Mouse (Mus musculus): ENCODE data around the gene Tnrc6a. TPM values are rescaled to one million over a fixed set of nuclear protein-coding genes. Genes with fewer than 3 reads are reported as not detected.

The Tnrc6a gene
- polyA plus RNA-seq, 1 experiment from 2014 or later = 59.8 TPM

DNA sequence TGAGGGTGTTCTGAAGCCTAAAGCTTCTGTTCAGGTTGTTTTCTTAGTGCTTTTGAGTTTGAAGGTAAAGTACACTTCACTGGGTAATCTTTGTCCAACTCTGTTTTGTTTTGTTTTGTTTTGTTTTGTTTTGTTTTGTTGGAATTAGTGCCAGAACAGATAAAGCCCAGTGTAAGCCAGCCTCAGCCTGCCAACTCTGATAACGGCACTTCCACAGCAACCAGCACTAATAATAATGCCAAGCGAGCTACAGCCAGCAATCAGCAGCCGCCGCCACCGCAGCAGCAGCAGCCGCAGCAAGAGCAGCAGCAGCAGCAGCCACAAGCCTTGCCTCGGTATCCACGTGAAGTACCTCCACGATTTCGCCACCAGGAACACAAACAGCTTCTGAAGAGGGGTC lies 38.7 kb downstream of the Tnrc6a start:
- Histone ChIP-seq H3K9ac (replicated peaks; ENCODE audit: low read depth, low read length) (no peak overlapping the region), H3K4me3 (ENCODE audit: low read depth, low read length) (no peak overlapping the region), H3K27me3 (ENCODE audit: control insufficient read depth, insufficient read depth, low read length) (no peaks in the 10 kb centered on the region), H3K4me2 (replicated peaks; ENCODE audit: low read depth, low read length) (no peak overlapping the region), H3K36me3 (ENCODE audit: control insufficient read depth, insufficient read depth, low read length) (peaks cover 41% of the 10 kb centered on the region), H3K27ac (ENCODE audit: low read length) (no peak overlapping the region), H3K9me3 (ENCODE audit: control insufficient read depth, low read depth, low read length) (no peaks in the 10 kb centered on the region), H3K4me1 (ENCODE audit: control insufficient read depth, insufficient read depth, low read length) (no peaks in the 10 kb centered on the region)
- WGBS = 93% methylated on average over 10 of the region's 10 CpGs
- no peak for ATAC-seq (ENCODE audit: insufficient number of reproducible peaks, insufficient read depth, low FRiP score, low read depth)

DNA sequence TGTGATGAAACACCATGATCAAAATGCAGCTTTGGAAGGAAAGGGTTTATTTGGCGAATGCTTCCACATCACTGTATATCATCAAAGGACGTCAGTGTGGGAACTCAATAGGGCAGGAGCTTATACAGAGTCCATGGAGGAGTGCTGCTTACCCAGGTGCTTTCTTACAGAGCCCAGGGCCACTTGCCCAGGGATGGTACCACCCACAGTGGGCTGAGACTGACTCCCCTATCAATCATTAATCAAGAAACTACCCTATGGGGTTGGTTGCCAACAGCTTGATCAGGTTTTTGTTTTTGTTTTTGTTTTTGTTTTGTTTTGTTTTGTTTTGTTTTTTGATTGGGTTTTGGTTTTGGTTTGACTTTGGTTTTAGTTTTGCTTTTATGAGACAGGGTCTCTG lies 43.8 kb downstream of the Tnrc6a start:
- no peaks in the 10 kb centered on the region for H3K9me3 ChIP-seq (ENCODE audit: control insufficient read depth, low read depth, low read length)
- H3K4me1 ChIP-seq (ENCODE audit: control insufficient read depth, insufficient read depth, low read length) = no peaks in the 10 kb centered on the region
- no peak overlapping the region for H3K27ac ChIP-seq (ENCODE audit: low read length)
- WGBS = 87% methylated on average over 2 of the region's 2 CpGs
- no peak overlapping the region for H3K4me3 ChIP-seq (ENCODE audit: low read depth, low read length)
- H3K4me2 ChIP-seq (replicated peaks; ENCODE audit: low read depth, low read length) = no peak overlapping the region
- H3K36me3 ChIP-seq (ENCODE audit: control insufficient read depth, insufficient read depth, low read length) = peaks cover 78% of the 10 kb centered on the region
- H3K27me3 ChIP-seq (ENCODE audit: control insufficient read depth, insufficient read depth, low read length) = no peaks in the 10 kb centered on the region
- no peak for ATAC-seq (ENCODE audit: insufficient number of reproducible peaks, insufficient read depth, low FRiP score, low read depth)
- no peak overlapping the region for H3K9ac ChIP-seq (replicated peaks; ENCODE audit: low read depth, low read length)

- no peak for ATAC-seq (ENCODE audit: insufficient number of reproducible peaks, insufficient read depth, low FRiP score, low read depth)
- H3K9ac ChIP-seq (replicated peaks; ENCODE audit: low read depth, low read length) = no peak overlapping the region
- no peaks in the 10 kb centered on the region for H3K27me3 ChIP-seq (ENCODE audit: control insufficient read depth, insufficient read depth, low read length)
- no peak overlapping the region for H3K27ac ChIP-seq (ENCODE audit: low read length)
- no peaks in the 10 kb centered on the region for H3K9me3 ChIP-seq (ENCODE audit: control insufficient read depth, low read depth, low read length)
- H3K4me3 ChIP-seq (ENCODE audit: low read depth, low read length) = no peak overlapping the region
- peaks cover 72% of the 10 kb centered on the region for H3K36me3 ChIP-seq (ENCODE audit: control insufficient read depth, insufficient read depth, low read length)
- WGBS = 95% methylated on average over 2 of the region's 2 CpGs
- no peak overlapping the region for H3K4me2 ChIP-seq (replicated peaks; ENCODE audit: low read depth, low read length)
- no peaks in the 10 kb centered on the region for H3K4me1 ChIP-seq (ENCODE audit: control insufficient read depth, insufficient read depth, low read length)
These were observed 45.9 kb downstream of the Tnrc6a start for GRCm38 (mm10) chr7:123169618-123170017.

- H3K4me2 ChIP-seq (replicated peaks; ENCODE audit: low read depth, low read length) = no peak overlapping the region
- WGBS = 87% methylated on average over 5 of the region's 5 CpGs
- no peak for ATAC-seq (ENCODE audit: insufficient number of reproducible peaks, insufficient read depth, low FRiP score, low read depth)
These were observed 48.4 kb downstream of the Tnrc6a start for GRCm38 (mm10) chr7:123172101-123172500.

GRCm38 (mm10) chr7:123177215-123177614 lies 53.5 kb downstream of the Tnrc6a start:
- no peak for ATAC-seq (ENCODE audit: insufficient number of reproducible peaks, insufficient read depth, low FRiP score, low read depth)
- H3K9me3 ChIP-seq (ENCODE audit: control insufficient read depth, low read depth, low read length) = no peaks in the 10 kb centered on the region
- H3K36me3 ChIP-seq (ENCODE audit: control insufficient read depth, insufficient read depth, low read length) = peaks cover 79% of the 10 kb centered on the region

More at GRCm38 (mm10) chr7:123172101-123172500, 48.4 kb downstream of the Tnrc6a start:
- Histone ChIP-seq H3K4me1 (ENCODE audit: control insufficient read depth, insufficient read depth, low read length) (no peaks in the 10 kb centered on the region), H3K36me3 (ENCODE audit: control insufficient read depth, insufficient read depth, low read length) (peaks cover 74% of the 10 kb centered on the region), H3K4me3 (ENCODE audit: low read depth, low read length) (no peak overlapping the region), H3K9me3 (ENCODE audit: control insufficient read depth, low read depth, low read length) (no peaks in the 10 kb centered on the region), H3K27ac (ENCODE audit: low read length) (no peak overlapping the region), H3K9ac (replicated peaks; ENCODE audit: low read depth, low read length) (no peak overlapping the region), H3K27me3 (ENCODE audit: control insufficient read depth, insufficient read depth, low read length) (no peaks in the 10 kb centered on the region)

DNA sequence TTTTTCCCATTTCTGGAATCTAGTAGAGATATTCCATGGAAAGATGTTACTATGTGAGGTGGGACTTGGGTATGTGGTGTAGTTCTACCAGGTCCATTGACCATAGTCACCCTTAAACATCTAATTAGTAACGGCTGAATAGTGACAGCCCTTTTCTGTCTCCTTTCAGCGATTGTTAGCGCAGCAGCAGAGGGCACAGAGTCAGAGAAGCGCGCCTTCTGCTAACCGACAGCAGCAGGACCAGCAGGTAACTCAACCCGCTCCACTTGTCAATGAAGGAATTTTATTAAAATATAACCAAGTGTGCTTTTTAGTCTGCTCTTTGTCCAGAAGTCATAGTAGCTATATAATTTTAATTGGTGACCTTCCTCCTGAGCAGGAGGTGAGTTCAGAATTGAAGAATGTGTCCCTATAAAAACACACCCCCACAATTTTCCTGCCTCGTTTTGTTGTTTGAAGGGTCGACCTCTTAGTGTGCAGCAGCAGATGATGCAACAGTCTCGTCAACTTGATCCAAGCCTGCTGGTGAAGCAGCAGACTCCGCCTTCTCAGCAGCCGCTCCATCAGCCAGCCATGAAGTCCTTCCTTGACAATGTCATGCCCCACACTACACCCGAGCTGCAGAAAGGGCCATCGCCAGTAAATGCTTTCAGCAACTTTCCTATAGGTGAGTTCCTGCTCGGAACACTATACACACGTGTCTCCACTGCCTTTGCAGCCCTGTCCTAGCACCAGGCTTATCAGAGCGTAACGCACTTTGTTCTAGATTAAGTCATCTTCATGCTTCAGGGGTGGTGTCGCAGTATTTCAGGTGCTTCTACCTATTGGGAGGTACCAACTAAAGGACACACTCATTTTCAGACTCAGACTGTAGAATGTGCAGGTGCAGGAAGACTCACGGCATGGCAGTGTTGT lies 58.4 kb downstream of the Tnrc6a start:
- no peaks in the 10 kb centered on the region for H3K9me3 ChIP-seq (ENCODE audit: control insufficient read depth, low read depth, low read length)
- no peaks in the 10 kb centered on the region for H3K27me3 ChIP-seq (ENCODE audit: control insufficient read depth, insufficient read depth, low read length)
- H3K9ac ChIP-seq (replicated peaks; ENCODE audit: low read depth, low read length) = no peak overlapping the region
- H3K4me1 ChIP-seq (ENCODE audit: control insufficient read depth, insufficient read depth, low read length) = no peaks in the 10 kb centered on the region
- H3K4me3 ChIP-seq (ENCODE audit: low read depth, low read length) = no peak overlapping the region
- no peak overlapping the region for H3K4me2 ChIP-seq (replicated peaks; ENCODE audit: low read depth, low read length)
- no peak for ATAC-seq (ENCODE audit: insufficient number of reproducible peaks, insufficient read depth, low FRiP score, low read depth)
- WGBS = 84% methylated on average over 20 of the region's 20 CpGs
- H3K36me3 ChIP-seq (ENCODE audit: control insufficient read depth, insufficient read depth, low read length) = peaks cover 89% of the 10 kb centered on the region
- H3K27ac ChIP-seq (ENCODE audit: low read length) = no peak overlapping the region

More at GRCm38 (mm10) chr7:123177215-123177614, 53.5 kb downstream of the Tnrc6a start:
- Histone ChIP-seq H3K27ac (ENCODE audit: low read length) (no peak overlapping the region), H3K27me3 (ENCODE audit: control insufficient read depth, insufficient read depth, low read length) (no peaks in the 10 kb centered on the region), H3K4me1 (ENCODE audit: control insufficient read depth, insufficient read depth, low read length) (no peaks in the 10 kb centered on the region), H3K4me2 (replicated peaks; ENCODE audit: low read depth, low read length) (no peak overlapping the region), H3K9ac (replicated peaks; ENCODE audit: low read depth, low read length) (no peak overlapping the region), H3K4me3 (ENCODE audit: low read depth, low read length) (no peak overlapping the region)

DNA sequence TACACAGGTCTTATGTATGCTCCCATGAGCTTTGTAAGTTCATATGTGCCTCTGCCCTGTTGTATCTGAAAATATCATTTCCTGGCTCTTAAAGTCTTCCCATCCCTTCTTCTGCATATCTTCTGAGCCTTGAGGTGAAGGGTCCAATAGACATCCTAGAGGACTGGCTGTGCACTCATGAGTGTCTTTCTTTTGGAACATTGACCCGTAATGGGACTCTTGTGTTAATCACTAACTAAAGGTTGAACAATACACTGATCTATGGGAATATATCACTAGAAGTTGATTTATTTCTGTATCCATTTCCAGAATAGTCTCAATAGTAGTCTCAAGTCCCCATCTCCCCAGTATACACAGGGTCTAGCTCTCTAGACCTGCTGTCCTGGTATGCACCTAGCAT lies 61.2 kb downstream of the Tnrc6a start:
- ATAC-seq (ENCODE audit: insufficient number of reproducible peaks, insufficient read depth, low FRiP score, low read depth) = no peak
- no peak overlapping the region for H3K4me2 ChIP-seq (replicated peaks; ENCODE audit: low read depth, low read length)
- no peak overlapping the region for H3K27ac ChIP-seq (ENCODE audit: low read length)
- H3K36me3 ChIP-seq (ENCODE audit: control insufficient read depth, insufficient read depth, low read length) = peaks cover 92% of the 10 kb centered on the region
- H3K27me3 ChIP-seq (ENCODE audit: control insufficient read depth, insufficient read depth, low read length) = no peaks in the 10 kb centered on the region
- no peak overlapping the region for H3K4me3 ChIP-seq (ENCODE audit: low read depth, low read length)
- WGBS = 92% methylated on average over 1 of the region's 1 CpGs
- no peaks in the 10 kb centered on the region for H3K9me3 ChIP-seq (ENCODE audit: control insufficient read depth, low read depth, low read length)
- no peak overlapping the region for H3K9ac ChIP-seq (replicated peaks; ENCODE audit: low read depth, low read length)
- no peaks in the 10 kb centered on the region for H3K4me1 ChIP-seq (ENCODE audit: control insufficient read depth, insufficient read depth, low read length)

DNA sequence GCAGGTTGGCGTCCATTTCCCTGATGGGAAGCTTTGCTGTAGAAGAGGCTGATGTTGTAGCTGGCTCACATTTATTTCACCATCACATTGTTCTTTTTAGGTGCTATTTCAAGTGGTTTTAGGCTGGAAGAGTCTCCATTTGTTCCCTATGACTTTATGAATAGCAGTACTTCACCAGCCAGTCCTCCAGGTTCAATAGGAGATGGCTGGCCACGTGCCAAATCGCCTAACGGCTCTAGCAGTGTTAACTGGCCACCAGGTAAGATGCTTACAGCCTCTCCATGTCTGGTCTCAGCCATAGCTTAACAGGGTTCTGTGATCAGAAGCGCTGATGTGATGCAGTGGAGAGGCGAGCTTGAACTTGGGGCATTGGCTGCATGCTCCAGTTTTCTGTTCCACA lies 62.8 kb downstream of the Tnrc6a start:
- ATAC-seq (ENCODE audit: insufficient number of reproducible peaks, insufficient read depth, low FRiP score, low read depth) = no peak
- H3K4me1 ChIP-seq (ENCODE audit: control insufficient read depth, insufficient read depth, low read length) = no peaks in the 10 kb centered on the region
- no peak overlapping the region for H3K9ac ChIP-seq (replicated peaks; ENCODE audit: low read depth, low read length)
- no peaks in the 10 kb centered on the region for H3K9me3 ChIP-seq (ENCODE audit: control insufficient read depth, low read depth, low read length)
- H3K27ac ChIP-seq (ENCODE audit: low read length) = no peak overlapping the region
- no peaks in the 10 kb centered on the region for H3K27me3 ChIP-seq (ENCODE audit: control insufficient read depth, insufficient read depth, low read length)
- 85% methylated on average over 6 of the region's 6 CpGs for WGBS
- H3K36me3 ChIP-seq (ENCODE audit: control insufficient read depth, insufficient read depth, low read length) = peaks cover 90% of the 10 kb centered on the region
- no peak overlapping the region for H3K4me3 ChIP-seq (ENCODE audit: low read depth, low read length)
- no peak overlapping the region for H3K4me2 ChIP-seq (replicated peaks; ENCODE audit: low read depth, low read length)

Measured in stomach, embryonic 14.5 days (tissue).